Mouse (Mus musculus) forebrain, embryonic 11.5 days (tissue): ENCODE measurements at regions not wholly inside any gene's neighbourhood (a gene's known extent, or its start where the extent isn't known, plus 50 kb on each side); places are given as distances from the start of the nearest gene placed in this dataset.

Source experiments
- ATAC-seq: fragments of 200-750 bp; cut with Nextera tagmentation; replicated peaks from 2 replicates; pipeline ENCODE4 v1.8.0; 2017; ENCODE audit warnings: moderate TSS enrichment; ENCODE audit not compliant: low FRiP score
- DNase-seq: peaks from one replicate; pipeline ENCODE4 v3.0.0-alpha.2; 2017; ENCODE audit warnings: low spot score
- H3K27ac ChIP-seq: fragments of 300-500 bp; sonication (generic); 2 replicates; pipeline ENCODE4 v1.5.1; 2014; ENCODE audit warnings: low read depth, low read length
- H3K27me3 ChIP-seq: fragments of 300-500 bp; sonication (generic); 2 replicates; pipeline ENCODE4 v1.6.1; 2014; ENCODE audit warnings: mild to moderate bottlenecking, low read length, mixed read lengths; ENCODE audit not compliant: control insufficient read depth, insufficient read depth
- H3K36me3 ChIP-seq: fragments of 300-500 bp; sonication (generic); 2 replicates; pipeline ENCODE4 v1.6.1; 2014; ENCODE audit warnings: mild to moderate bottlenecking, low read length, moderate library complexity, mixed read lengths; ENCODE audit not compliant: control insufficient read depth, insufficient read depth
- H3K4me1 ChIP-seq: fragments of 300-500 bp; sonication (generic); replicated peaks from 2 replicates; pipeline ENCODE4 v1.6.1; 2014; ENCODE audit warnings: low read length, mixed read lengths; ENCODE audit not compliant: control insufficient read depth, insufficient read depth
- H3K4me2 ChIP-seq: fragments of 300-500 bp; sonication (generic); 2 replicates; pipeline ENCODE4 v1.6.1; 2014; ENCODE audit warnings: low read depth, mild to moderate bottlenecking, low read length, moderate library complexity, mixed read lengths; ENCODE audit not compliant: severe bottlenecking
- H3K4me3 ChIP-seq: fragments of 300-500 bp; sonication (generic); 2 replicates; pipeline ENCODE4 v1.5.1; 2014; ENCODE audit warnings: low read depth, low read length
- H3K9ac ChIP-seq: fragments of 300-500 bp; sonication (generic); 2 replicates; pipeline ENCODE4 v1.6.1; 2014; ENCODE audit warnings: low read length
- H3K9me3 ChIP-seq: fragments of 300-500 bp; sonication (generic); 2 replicates; pipeline ENCODE4 v1.6.1; 2016; ENCODE audit warnings: low read length, mixed read lengths; ENCODE audit not compliant: control insufficient read depth
- WGBS: fragments of 180-500 bp; shearing (Covaris S2); extraction: QIAGEN DNeasy Blood & Tissue Kit; methylation state at CpG from one replicate; pipeline ENCODE4 v1.1.7; 2014; 5-methylcytosine and 5-hydroxymethylcytosine counted together

DNA sequence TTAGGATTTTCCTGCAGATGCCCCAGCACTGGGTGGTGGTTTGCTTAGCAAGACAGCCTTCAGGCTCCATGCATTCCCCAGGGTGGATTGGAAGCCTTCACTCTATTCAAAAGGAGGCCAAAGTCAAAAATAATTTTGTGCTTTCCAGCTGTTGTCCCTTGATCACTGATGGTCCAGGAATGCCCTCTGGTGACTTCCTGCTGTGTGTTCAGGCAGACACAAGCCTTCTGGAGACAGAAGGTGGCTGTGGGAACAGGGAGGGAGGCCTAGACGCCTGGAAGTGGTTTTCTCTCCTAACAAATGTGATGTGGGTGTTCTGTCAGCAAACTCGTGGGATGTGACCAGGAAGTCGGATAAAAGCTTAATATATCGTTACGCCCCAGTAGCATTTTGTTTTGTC lies 81.3 kb downstream of the Atp6ap1l start:
- H3K4me3 ChIP-seq, result no peak overlapping the region
- H3K36me3 ChIP-seq, result no peaks in the 10 kb centered on the region
- no peaks in the 10 kb centered on the region for H3K4me1 ChIP-seq
- 74% methylated on average over 5 of the region's 5 CpGs for WGBS
- ATAC-seq, result no peak
- H3K27ac ChIP-seq, result no peak overlapping the region
- H3K4me2 ChIP-seq, result no peak overlapping the region
- no peak for DNase-seq
- no peaks in the 10 kb centered on the region for H3K27me3 ChIP-seq
- H3K9me3 ChIP-seq, result no peaks in the 10 kb centered on the region
- H3K9ac ChIP-seq, result no peak overlapping the region

DNA sequence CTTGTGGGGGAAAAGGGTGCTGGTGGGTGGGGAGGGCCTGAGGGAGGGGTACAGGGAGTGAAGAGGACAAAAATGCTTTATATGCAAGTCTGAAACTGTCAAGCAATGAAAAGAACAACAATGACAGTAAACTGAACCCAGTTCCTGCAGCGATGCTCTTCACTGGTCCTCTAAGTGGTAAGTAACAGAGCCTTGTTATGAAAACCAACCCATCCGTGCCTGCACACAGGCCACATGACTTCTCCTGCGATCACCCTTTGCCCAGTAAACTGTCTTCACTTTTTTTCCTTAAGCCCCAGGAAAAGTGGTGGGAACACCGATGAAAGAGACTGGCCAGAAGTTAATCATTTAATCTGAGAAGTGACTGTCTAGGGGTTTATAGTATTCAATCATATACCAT lies 83.3 kb downstream of the Atp6ap1l start:
- no peak for ATAC-seq
- H3K9ac ChIP-seq, result no peak overlapping the region
- H3K9me3 ChIP-seq, result no peaks in the 10 kb centered on the region
- H3K4me3 ChIP-seq, result no peak overlapping the region
- H3K27me3 ChIP-seq, result no peaks in the 10 kb centered on the region
- WGBS, result 89% methylated on average over 4 of the region's 4 CpGs
- no peak overlapping the region for H3K4me2 ChIP-seq
- H3K4me1 ChIP-seq, result no peaks in the 10 kb centered on the region
- H3K36me3 ChIP-seq, result no peaks in the 10 kb centered on the region
- no peak overlapping the region for H3K27ac ChIP-seq
- no peak for DNase-seq

- ATAC-seq, result peak; percentile 30; the same call in 1 of the 2 replicates
- Histone ChIP-seq H3K4me2 (no peak overlapping the region), H3K4me1 (no peaks in the 10 kb centered on the region), H3K9me3 (no peaks in the 10 kb centered on the region), H3K4me3 (no peak overlapping the region), H3K27ac (no peak overlapping the region), H3K27me3 (no peaks in the 10 kb centered on the region), H3K9ac (no peak overlapping the region), H3K36me3 (no peaks in the 10 kb centered on the region)
- DNase-seq, result no peak
- WGBS, result 31% methylated on average over 3 of the region's 3 CpGs
These were observed 84.7 kb downstream of the Atp6ap1l start for GRCm38 (mm10) chr13:90820453-90820852.

DNA sequence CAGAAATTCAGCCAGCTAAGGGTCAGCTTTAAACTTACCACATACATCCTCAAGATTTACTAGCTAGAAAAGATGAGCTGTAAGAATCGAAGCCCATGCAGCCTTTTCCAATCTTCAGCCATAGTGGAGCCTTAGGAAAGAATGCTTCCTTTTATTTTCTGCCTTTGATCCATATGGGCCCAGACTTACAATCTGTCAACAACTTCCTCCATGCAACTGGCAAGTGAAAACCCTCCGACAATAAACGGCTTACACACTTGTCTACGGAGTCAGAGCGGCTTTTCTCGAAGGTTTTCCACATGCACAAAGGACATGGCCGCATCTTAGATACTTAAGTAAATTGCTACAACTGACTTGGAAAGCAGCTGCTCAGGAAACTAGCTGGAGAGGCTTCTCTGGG lies 85.2 kb downstream of the Atp6ap1l start:
- H3K9me3 ChIP-seq, result no peaks in the 10 kb centered on the region
- 68% methylated on average over 7 of the region's 7 CpGs for WGBS
- no peak overlapping the region for H3K4me3 ChIP-seq
- no peak overlapping the region for H3K27ac ChIP-seq
- DNase-seq, result no peak
- no peaks in the 10 kb centered on the region for H3K36me3 ChIP-seq
- no peak for ATAC-seq
- H3K27me3 ChIP-seq, result no peaks in the 10 kb centered on the region
- H3K4me1 ChIP-seq, result no peaks in the 10 kb centered on the region
- no peak overlapping the region for H3K9ac ChIP-seq
- no peak overlapping the region for H3K4me2 ChIP-seq

- Histone ChIP-seq H3K9ac (no peak overlapping the region), H3K36me3 (no peaks in the 10 kb centered on the region), H3K9me3 (no peaks in the 10 kb centered on the region), H3K27me3 (no peaks in the 10 kb centered on the region), H3K4me2 (no peak overlapping the region), H3K27ac (no peak overlapping the region), H3K4me1 (no peaks in the 10 kb centered on the region), H3K4me3 (no peak overlapping the region)
- 77% methylated on average over 4 of the region's 4 CpGs for WGBS
- no peak for DNase-seq
- ATAC-seq, result no peak
These were observed 90.8 kb downstream of the Atp6ap1l start for GRCm38 (mm10) chr13:90814174-90814865.

DNA sequence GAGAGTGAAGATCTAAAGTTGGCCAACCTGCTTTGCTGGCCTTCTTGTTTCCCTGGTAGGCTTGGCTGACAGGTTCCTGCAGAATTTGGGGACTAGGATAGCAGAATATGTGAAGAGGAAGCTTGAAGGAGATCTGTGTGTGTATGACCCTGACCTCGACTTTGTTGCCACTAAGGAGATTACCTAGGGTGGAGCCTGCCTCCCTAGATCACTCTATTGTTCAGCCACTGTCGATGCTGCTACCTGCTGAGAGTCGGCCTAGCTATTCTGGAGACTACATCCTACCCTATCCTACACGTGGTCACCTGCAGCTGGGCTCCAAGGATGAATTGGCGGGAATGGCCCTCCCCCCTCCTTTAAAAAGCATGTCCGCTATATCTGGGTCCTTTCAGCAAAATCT lies 95.1 kb downstream of the Atp6ap1l start:
- Histone ChIP-seq H3K9ac (no peak overlapping the region), H3K4me2 (no peak overlapping the region), H3K9me3 (no peaks in the 10 kb centered on the region), H3K36me3 (no peaks in the 10 kb centered on the region), H3K4me3 (no peak overlapping the region), H3K4me1 (no peaks in the 10 kb centered on the region), H3K27ac (no peak overlapping the region), H3K27me3 (no peaks in the 10 kb centered on the region)
- ATAC-seq (no peak), DNase-seq (no peak)
- 72% methylated on average over 6 of the region's 6 CpGs for WGBS

GRCm38 (mm10) chr13:90799641-90800040 lies 105.5 kb downstream of the Atp6ap1l start:
- DNase-seq (no peak), ATAC-seq (no peak)
- no peak overlapping the region for H3K4me3 ChIP-seq
- WGBS, result 84% methylated on average over 2 of the region's 2 CpGs
- no peaks in the 10 kb centered on the region for H3K36me3 ChIP-seq
- H3K27ac ChIP-seq, result no peak overlapping the region
- H3K4me2 ChIP-seq, result no peak overlapping the region
- no peak overlapping the region for H3K9ac ChIP-seq
- no peaks in the 10 kb centered on the region for H3K27me3 ChIP-seq
- H3K4me1 ChIP-seq, result no peaks in the 10 kb centered on the region
- H3K9me3 ChIP-seq, result no peaks in the 10 kb centered on the region

GRCm38 (mm10) chr13:90798791-90799542 lies 106.2 kb downstream of the Atp6ap1l start:
- no peak overlapping the region for H3K9ac ChIP-seq
- no peaks in the 10 kb centered on the region for H3K27me3 ChIP-seq
- no peak overlapping the region for H3K4me2 ChIP-seq
- H3K4me1 ChIP-seq, result no peaks in the 10 kb centered on the region
- WGBS, result 40% methylated on average over 6 of the region's 6 CpGs
- ATAC-seq (no peak), DNase-seq (no peak)
- H3K27ac ChIP-seq, result no peak overlapping the region
- no peaks in the 10 kb centered on the region for H3K9me3 ChIP-seq
- no peak overlapping the region for H3K4me3 ChIP-seq
- no peaks in the 10 kb centered on the region for H3K36me3 ChIP-seq

DNA sequence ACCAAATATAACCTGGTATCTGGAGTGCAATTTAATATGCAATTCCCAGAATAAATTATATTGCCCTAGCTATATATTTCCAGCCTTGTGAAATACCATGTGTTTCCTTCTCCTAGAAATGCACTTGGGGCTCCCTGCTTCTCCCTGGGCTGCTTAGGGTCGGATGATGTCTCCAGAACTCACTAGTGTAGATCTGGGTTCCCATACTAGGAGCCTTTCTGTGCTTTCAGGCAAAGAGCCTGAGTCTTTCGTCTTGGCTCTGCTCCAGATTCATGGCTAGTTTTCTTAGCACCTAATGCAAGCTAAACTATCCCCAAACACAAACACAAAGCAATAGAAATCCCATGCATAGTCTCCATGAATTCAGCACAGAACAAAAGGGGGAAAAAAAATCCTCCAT lies 106.8 kb downstream of the Atp6ap1l start:
- Histone ChIP-seq H3K36me3 (no peaks in the 10 kb centered on the region), H3K4me2 (no peak overlapping the region), H3K4me1 (no peaks in the 10 kb centered on the region), H3K27ac (no peak overlapping the region), H3K4me3 (no peak overlapping the region), H3K9ac (no peak overlapping the region), H3K27me3 (no peaks in the 10 kb centered on the region), H3K9me3 (no peaks in the 10 kb centered on the region)
- ATAC-seq (no peak), DNase-seq (no peak)
- WGBS, result 74% methylated on average over 2 of the region's 2 CpGs
